Mouse (Mus musculus) liver, embryonic 16.5 days (tissue): ENCODE results near the gene Hsf4. TPM values are rescaled to one million over a fixed set of nuclear protein-coding genes. Genes with fewer than 3 reads are reported as not detected.

Experiments used
- ATAC-seq: fragments of 200-750 bp; cut with Nextera tagmentation; 2 replicates; pipeline ENCODE4 v1.8.0; 2017; ENCODE audit warnings: low read depth, mild to moderate bottlenecking, moderate number of reproducible peaks, moderate library complexity
- H3K27ac ChIP-seq: fragments of 300-500 bp; sonication (generic); 2 replicates; pipeline ENCODE4 v1.5.1; 2014; ENCODE audit warnings: mild to moderate bottlenecking, low read length
- H3K27me3 ChIP-seq: fragments of 300-500 bp; sonication (generic); 2 replicates; pipeline ENCODE4 v1.6.1; 2014; ENCODE audit warnings: low read depth, low read length, mixed read lengths; ENCODE audit not compliant: control insufficient read depth, insufficient read depth
- H3K36me3 ChIP-seq: fragments of 300-500 bp; sonication (generic); 2 replicates; pipeline ENCODE4 v1.6.1; 2014; ENCODE audit warnings: mild to moderate bottlenecking; ENCODE audit not compliant: control insufficient read depth, insufficient read depth
- H3K4me1 ChIP-seq: fragments of 300-500 bp; sonication (generic); 2 replicates; pipeline ENCODE4 v1.6.1; 2014; ENCODE audit warnings: low read depth, low read length, mixed read lengths; ENCODE audit not compliant: control insufficient read depth
- H3K4me2 ChIP-seq: fragments of 300-500 bp; sonication (generic); 2 replicates; pipeline ENCODE4 v1.6.1; 2014; ENCODE audit warnings: low read depth, low read length, mixed read lengths
- H3K4me3 ChIP-seq: fragments of 300-500 bp; sonication (generic); 2 replicates; pipeline ENCODE4 v1.5.1; 2014; ENCODE audit warnings: low read depth, mild to moderate bottlenecking, low read length
- H3K9ac ChIP-seq: fragments of 300-500 bp; sonication (generic); 2 replicates; pipeline ENCODE4 v1.6.1; 2014; ENCODE audit warnings: low read depth, low read length
- H3K9me3 ChIP-seq: fragments of 300-500 bp; sonication (generic); replicated peaks from 2 replicates; pipeline ENCODE4 v1.6.1; 2016; ENCODE audit warnings: low read length; ENCODE audit not compliant: control insufficient read depth
- WGBS: fragments of 180-500 bp; shearing (Covaris S2); extraction: QIAGEN DNeasy Blood & Tissue Kit; methylation state at CpG from one replicate; pipeline ENCODE4 v1.1.7; 2014; ENCODE audit not compliant: insufficient replicate concordance; 5-methylcytosine and 5-hydroxymethylcytosine counted together
- polyA plus RNA-seq: library from polyadenylated mRNA; unstranded; fragments of >200 nt; fragmentation: Nextera tagmentation; extraction: Ambion mirVana; gene quantifications from 2 replicates; pipeline ENCODE4 v1.2.1, GENCODE M21; 2015

Hsf4 gene
- polyA plus RNA-seq, 1 experiment from 2014 or later: 0.08 TPM

GRCm38 (mm10) chr8:105276292-105277120 is 6.9 kb downstream of the Hsf4 start:
- Histone ChIP-seq H3K4me3 (peak overlapping the region; percentile 40), H3K27ac (no peak overlapping the region), H3K36me3 (no peaks in the 10 kb centered on the region), H3K9ac (no peak overlapping the region), H3K4me1 (peaks cover 15% of the 10 kb centered on the region), H3K9me3 (no peaks in the 10 kb centered on the region), H3K4me2 (peak overlapping the region; percentile 51), H3K27me3 (peaks cover 88% of the 10 kb centered on the region)
- 4% methylated on average over 29 of the region's 30 CpGs for WGBS
- peak; percentile 56 for ATAC-seq

GRCm38 (mm10) chr8:105278911-105279334 is 9.3 kb downstream of the Hsf4 start:
- H3K27me3 ChIP-seq: peaks cover 66% of the 10 kb centered on the region
- peak; percentile 59 for ATAC-seq
- no peaks in the 10 kb centered on the region for H3K36me3 ChIP-seq
- no peaks in the 10 kb centered on the region for H3K9me3 ChIP-seq
- peaks cover 23% of the 10 kb centered on the region for H3K4me1 ChIP-seq
- H3K4me3 ChIP-seq: peak overlapping the region; percentile 9; the same call in 1 of the 2 replicates
- H3K27ac ChIP-seq: no peak overlapping the region
- under 1% methylated on average over 28 of the region's 28 CpGs for WGBS
- H3K9ac ChIP-seq: no peak overlapping the region
- H3K4me2 ChIP-seq: peak overlapping the region; percentile 31; the same call in 1 of the 2 replicates

GRCm38 (mm10) chr8:105280567-105280966 is 11.0 kb downstream of the Hsf4 start:
- 33% methylated on average over 3 of the region's 3 CpGs for WGBS
- H3K4me3 ChIP-seq: no peak overlapping the region
- no peak overlapping the region for H3K9ac ChIP-seq
- H3K4me2 ChIP-seq: no peak overlapping the region
- no peaks in the 10 kb centered on the region for H3K9me3 ChIP-seq
- peaks cover 57% of the 10 kb centered on the region for H3K27me3 ChIP-seq
- no peaks in the 10 kb centered on the region for H3K36me3 ChIP-seq
- ATAC-seq: no peak
- H3K27ac ChIP-seq: no peak overlapping the region
- peaks cover 23% of the 10 kb centered on the region for H3K4me1 ChIP-seq

GRCm38 (mm10) chr8:105281821-105282220 is 12.2 kb downstream of the Hsf4 start:
- no peak overlapping the region for H3K27ac ChIP-seq
- no peaks in the 10 kb centered on the region for H3K9me3 ChIP-seq
- no peak overlapping the region for H3K4me2 ChIP-seq
- H3K9ac ChIP-seq: no peak overlapping the region
- H3K36me3 ChIP-seq: no peaks in the 10 kb centered on the region
- H3K4me3 ChIP-seq: no peak overlapping the region
- ATAC-seq: no peak
- H3K4me1 ChIP-seq: peaks cover 16% of the 10 kb centered on the region
- WGBS: 81% methylated on average over 12 of the region's 12 CpGs
- peaks cover 44% of the 10 kb centered on the region for H3K27me3 ChIP-seq

GRCm38 (mm10) chr8:105282239-105282638 is 12.6 kb downstream of the Hsf4 start:
- ATAC-seq: no peak
- no peak overlapping the region for H3K9ac ChIP-seq
- H3K27me3 ChIP-seq: peaks cover 40% of the 10 kb centered on the region
- no peak overlapping the region for H3K27ac ChIP-seq
- no peaks in the 10 kb centered on the region for H3K36me3 ChIP-seq
- no peaks in the 10 kb centered on the region for H3K9me3 ChIP-seq
- no peak overlapping the region for H3K4me3 ChIP-seq
- no peak overlapping the region for H3K4me2 ChIP-seq
- peaks cover 16% of the 10 kb centered on the region for H3K4me1 ChIP-seq
- WGBS: 31% methylated on average over 4 of the region's 4 CpGs

GRCm38 (mm10) chr8:105283074-105283473 is 13.5 kb downstream of the Hsf4 start:
- H3K27me3 ChIP-seq: peaks cover 32% of the 10 kb centered on the region
- no peaks in the 10 kb centered on the region for H3K36me3 ChIP-seq
- peak overlapping the region; percentile 28 for H3K4me2 ChIP-seq
- no peak overlapping the region for H3K27ac ChIP-seq
- no peaks in the 10 kb centered on the region for H3K9me3 ChIP-seq
- ATAC-seq: peak; percentile 78
- H3K4me1 ChIP-seq: peaks cover 16% of the 10 kb centered on the region
- no peak overlapping the region for H3K4me3 ChIP-seq
- WGBS: 22% methylated on average over 23 of the region's 23 CpGs
- no peak overlapping the region for H3K9ac ChIP-seq

GRCm38 (mm10) chr8:105285514-105285913 is 15.9 kb downstream of the Hsf4 start:
- Histone ChIP-seq H3K4me1 (peaks cover 27% of the 10 kb centered on the region), H3K27me3 (peaks cover 21% of the 10 kb centered on the region), H3K9ac (no peak overlapping the region), H3K4me3 (no peak overlapping the region), H3K4me2 (no peak overlapping the region), H3K9me3 (no peaks in the 10 kb centered on the region), H3K27ac (no peak overlapping the region), H3K36me3 (no peaks in the 10 kb centered on the region)
- no peak for ATAC-seq
- WGBS: 57% methylated on average over 12 of the region's 12 CpGs

GRCm38 (mm10) chr8:105286907-105287306 is 17.3 kb downstream of the Hsf4 start:
- Histone ChIP-seq H3K4me2 (no peak overlapping the region), H3K27ac (no peak overlapping the region), H3K36me3 (no peaks in the 10 kb centered on the region), H3K9ac (no peak overlapping the region), H3K4me3 (no peak overlapping the region), H3K27me3 (peaks cover 23% of the 10 kb centered on the region), H3K9me3 (no peaks in the 10 kb centered on the region), H3K4me1 (peaks cover 31% of the 10 kb centered on the region)
- ATAC-seq: no peak
- 71% methylated on average over 4 of the region's 4 CpGs for WGBS

GRCm38 (mm10) chr8:105288231-105288630 is 18.6 kb downstream of the Hsf4 start:
- peaks cover 23% of the 10 kb centered on the region for H3K27me3 ChIP-seq
- peaks cover 24% of the 10 kb centered on the region for H3K4me1 ChIP-seq
- no peak overlapping the region for H3K9ac ChIP-seq
- no peak overlapping the region for H3K27ac ChIP-seq
- 85% methylated on average over 5 of the region's 5 CpGs for WGBS
- no peak overlapping the region for H3K4me3 ChIP-seq
- ATAC-seq: no peak
- H3K4me2 ChIP-seq: no peak overlapping the region
- no peaks in the 10 kb centered on the region for H3K9me3 ChIP-seq
- H3K36me3 ChIP-seq: no peaks in the 10 kb centered on the region
